In genomic region chr1:135671406-135671805, GRCm38 (mm10) we compare ENCODE assay signal across 12 mouse cellular contexts. TPM values are rescaled to one million over a fixed set of nuclear protein-coding genes. Genes with fewer than 3 reads are reported as not detected.
DNase-seq lines count a peak whose midpoint lies in the region; ATAC-seq and TF ChIP-seq lines count a peak whose summit lies in the region.
"Had no signal": no experiment of that assay in that cellular context is flagged by ENCODE, and none has a peak within 500 bp of the region (broad histone marks: within the 10 kb centered on the region; RNA-seq: fewer than 3 reads in every experiment).

No protein-coding gene starts in this region.

- intact Hi-C loops in gastrocnemius, adult 2 months (cut with DNase I): loop anchor here (2.0 kb wide), 1 partner anchor 27 kb away; no protein-coding TSS in a partner anchor
- intact Hi-C loops in gastrocnemius, postnatal 36 days (cut with DNase I): loop anchor here (2.0 kb wide), 1 partner anchor 211 kb away; no protein-coding TSS in a partner anchor

- no peak for TF ChIP-seq POLR2A in embryonic fibroblast, embryonic 13.5 days (IDR thresholded peaks at IDR 0.05; ENCODE audit: low read depth, low read length)

- peak overlapping the region; percentile 65; the same call in 1 of the 2 replicates for H3K27ac ChIP-seq in gastrocnemius, adult 2 months
- H3K27ac ChIP-seq in layer of hippocampus, adult 2 months: no peak overlapping the region
- no peak overlapping the region for H3K27ac ChIP-seq in midbrain, postnatal 0 days (ENCODE audit: low read depth, low read length)
- no peak overlapping the region for H3K27ac ChIP-seq in midbrain, embryonic 10.5 days (replicated peaks)
- no peak overlapping the region for H3K27ac ChIP-seq in embryonic fibroblast, embryonic 13.5 days (ENCODE audit: insufficient read depth, low read length)

- no peaks in the 10 kb centered on the region for H3K27me3 ChIP-seq in midbrain, postnatal 0 days (ENCODE audit: insufficient read depth, low read length)
- peaks cover 8% of the 10 kb centered on the region; the same call in 1 of the 2 replicates for H3K27me3 ChIP-seq in midbrain, embryonic 10.5 days (ENCODE audit: low read depth, poor library complexity, severe bottlenecking)
- H3K27me3 ChIP-seq: megakaryocyte, embryonic 14.5 days had no signal

- TF ChIP-seq CTCF in gastrocnemius, adult 2 months (IDR thresholded peaks at IDR 0.05): peak; percentile 55
- TF ChIP-seq CTCF in layer of hippocampus, adult 2 months (conservative IDR thresholded peaks at IDR 0.05): peak; percentile 72
- TF ChIP-seq CTCF in midbrain, postnatal 0 days (IDR thresholded peaks at IDR 0.05): peak; percentile 68
- TF ChIP-seq CTCF in embryonic fibroblast, embryonic 13.5 days (IDR thresholded peaks at IDR 0.05; ENCODE audit: borderline replicate concordance, insufficient read depth, low read length): 0 out of 2 replicates have a peak, but pooled peaks have one; percentile 21

- H3K9me3 ChIP-seq in midbrain, postnatal 0 days (ENCODE audit: low read length): no peaks in the 10 kb centered on the region
- H3K9me3 ChIP-seq in midbrain, embryonic 10.5 days (replicated peaks): no peaks in the 10 kb centered on the region
- H3K9me3 ChIP-seq: megakaryocyte, embryonic 14.5 days had no signal

- DNase-seq in gastrocnemius, adult 2 months: no peak
- DNase-seq in gastrocnemius, postnatal 36 days: no peak
- DNase-seq in layer of hippocampus, adult 2 months (ENCODE audit: low spot score in 2 of 2): no peak
- DNase-seq in layer of hippocampus, postnatal 10 days (ENCODE audit: low spot score in 2 of 2): no peak
- no peak for DNase-seq in midbrain, postnatal 0 days (ENCODE audit: low spot score)
- DNase-seq in midbrain, embryonic 10.5 days (ENCODE audit: low spot score): no peak
- DNase-seq: adrenal gland, adult 8-10 months; kidney, adult 9 months; layer of hippocampus, adult 9-11 months had no signal

- 35% methylated on average over 1 of the region's 1 CpGs for WGBS in midbrain, postnatal 0 days
- WGBS in midbrain, embryonic 10.5 days: 29% methylated on average over 1 of the region's 1 CpGs

- H3K9ac ChIP-seq in midbrain, postnatal 0 days (replicated peaks; ENCODE audit: low read length, poor library complexity, severe bottlenecking): no peak overlapping the region

- H3K36me3 ChIP-seq in midbrain, postnatal 0 days (ENCODE audit: insufficient read depth, low read length): no peaks in the 10 kb centered on the region
- H3K36me3 ChIP-seq in midbrain, embryonic 10.5 days: no peaks in the 10 kb centered on the region

- H3K4me1 ChIP-seq in midbrain, postnatal 0 days (ENCODE audit: insufficient read depth, low read length): peaks cover 4% of the 10 kb centered on the region; the same call in 1 of the 2 replicates
- peaks cover 41% of the 10 kb centered on the region for H3K4me1 ChIP-seq in midbrain, embryonic 10.5 days
- H3K4me1 ChIP-seq in embryonic fibroblast, embryonic 13.5 days (ENCODE audit: control insufficient read depth, insufficient read depth, low read length): peaks cover 23% of the 10 kb centered on the region

- no peak overlapping the region for H3K4me2 ChIP-seq in midbrain, postnatal 0 days (ENCODE audit: low read depth, low read length, poor library complexity, severe bottlenecking)

- ATAC-seq in midbrain, postnatal 0 days (ENCODE audit: low FRiP score): no peak
- ATAC-seq in inflammation-experienced regulatory T-cells, adult 6 months: no peak

- no peak overlapping the region for H3K4me3 ChIP-seq in gastrocnemius, adult 2 months
- H3K4me3 ChIP-seq in layer of hippocampus, adult 2 months: no peak overlapping the region
- no peak overlapping the region for H3K4me3 ChIP-seq in midbrain, postnatal 0 days (ENCODE audit: low read depth, low read length)
- H3K4me3 ChIP-seq in midbrain, embryonic 10.5 days: no peak overlapping the region
- H3K4me3 ChIP-seq in embryonic fibroblast, embryonic 13.5 days (ENCODE audit: insufficient read depth, low read length): no peak overlapping the region
- H3K4me3 ChIP-seq: megakaryocyte, embryonic 14.5 days had no signal

RNA-seq across cellular contexts. Expression of gene Csrp1, which starts 48.5 kb away (rescaled TPM):
- 10 to 100 TPM; 18.9 to 25.0 TPM for total RNA-seq in gastrocnemius, adult 2 months (2021)
- total RNA-seq in gastrocnemius, postnatal 36 days (2021): 10 to 100 TPM; 18.1 to 22.8 TPM
- total RNA-seq in layer of hippocampus, adult 2 months (2021): 100 to 1,000 TPM; 220 to 231 TPM
- 10 to 100 TPM; 82.2 to 91.4 TPM for total RNA-seq in layer of hippocampus, postnatal 10 days (2021)
- total RNA-seq in midbrain, postnatal 0 days (2014; rRNA removed): 48.1 and 64.3 TPM in 2 replicates
- 21.6 and 25.1 TPM in 2 replicates for polyA plus RNA-seq in midbrain, postnatal 0 days (2015; fragmentation: Nextera tagmentation; extraction: Ambion mirVana)
- 41.9 and 44.9 TPM in 2 replicates for polyA plus RNA-seq in midbrain, embryonic 10.5 days (2016; fragmentation: Nextera tagmentation; extraction: Ambion mirVana)
- polyA plus RNA-seq in embryonic fibroblast, embryonic 13.5 days (2011; ENCODE audit: insufficient read length, low read depth, missing spikeins): 453 and 629 TPM in 2 replicates
- 10 to 100 TPM; 19.5 to 31.9 (median 26.9) TPM for polyA plus RNA-seq in inflammation-experienced regulatory T-cells, adult 6 months (2017; shearing (Covaris generic))

Comparison
In these comparisons a context has a peak if more than half of its experiments do, and no peak if none do; other contexts are left out.
1. CTCF ChIP-seq: peak in every context shown above with its lines; median percentile 72 in layer of hippocampus, adult 2 months; 68 in midbrain, postnatal 0 days; 55 in gastrocnemius, adult 2 months; 21 in embryonic fibroblast, embryonic 13.5 days.